Mouse (Mus musculus) intestine, embryonic 16.5 days (tissue): ENCODE measurements around the gene Ppp1r3g. TPM values are rescaled to one million over a fixed set of nuclear protein-coding genes. Genes with fewer than 3 reads are reported as not detected.

Source experiments
- ATAC-seq: fragments of 200-750 bp; cut with Nextera tagmentation; 2 replicates; pipeline ENCODE4 v1.8.0; 2017; ENCODE audit warnings: moderate TSS enrichment, moderate library complexity
- H3K27ac ChIP-seq: fragments of 300-500 bp; sonication (generic); 2 replicates; pipeline ENCODE4 v1.5.1; 2014; ENCODE audit warnings: mild to moderate bottlenecking, low read length
- H3K27me3 ChIP-seq: fragments of 300-500 bp; sonication (generic); replicated peaks from 2 replicates; pipeline ENCODE4 v1.6.1; 2014; ENCODE audit warnings: low read length, control low read depth, mixed read lengths; ENCODE audit not compliant: control insufficient read depth, insufficient read depth
- H3K36me3 ChIP-seq: fragments of 300-500 bp; sonication (generic); 2 replicates; pipeline ENCODE4 v1.6.1; 2014; ENCODE audit warnings: low read length, control low read depth; ENCODE audit not compliant: control insufficient read depth, insufficient read depth
- H3K4me1 ChIP-seq: fragments of 300-500 bp; sonication (generic); 2 replicates; pipeline ENCODE4 v1.6.1; 2014; ENCODE audit warnings: low read length, control low read depth, mixed read lengths; ENCODE audit not compliant: control insufficient read depth, insufficient read depth
- H3K4me2 ChIP-seq: fragments of 300-500 bp; sonication (generic); 2 replicates; pipeline ENCODE4 v1.6.1; 2014; ENCODE audit warnings: low read depth, low read length, control low read depth
- H3K4me3 ChIP-seq: fragments of 300-500 bp; sonication (generic); 2 replicates; pipeline ENCODE4 v1.5.1; 2014; ENCODE audit warnings: mild to moderate bottlenecking, low read length
- H3K9ac ChIP-seq: fragments of 300-500 bp; sonication (generic); 2 replicates; pipeline ENCODE4 v1.6.1; 2014; ENCODE audit warnings: low read depth, low read length
- H3K9me3 ChIP-seq: fragments of 300-500 bp; sonication (generic); 2 replicates; pipeline ENCODE4 v1.6.1; 2016; ENCODE audit warnings: low read length, control low read depth; ENCODE audit not compliant: control insufficient read depth
- WGBS: fragments of 180-500 bp; shearing (Covaris S2); extraction: QIAGEN DNeasy Blood & Tissue Kit; methylation state at CpG from one replicate; pipeline ENCODE4 v1.1.7; 2014; 5-methylcytosine and 5-hydroxymethylcytosine counted together
- polyA plus RNA-seq: library from polyadenylated mRNA; unstranded; fragments of >200 nt; fragmentation: Nextera tagmentation; extraction: Ambion mirVana; gene quantifications from 2 replicates; pipeline ENCODE4 v1.2.1, GENCODE M21; 2015

Gene Ppp1r3g
- polyA plus RNA-seq, 1 experiment from 2014 or later = 0.48 TPM

DNA sequence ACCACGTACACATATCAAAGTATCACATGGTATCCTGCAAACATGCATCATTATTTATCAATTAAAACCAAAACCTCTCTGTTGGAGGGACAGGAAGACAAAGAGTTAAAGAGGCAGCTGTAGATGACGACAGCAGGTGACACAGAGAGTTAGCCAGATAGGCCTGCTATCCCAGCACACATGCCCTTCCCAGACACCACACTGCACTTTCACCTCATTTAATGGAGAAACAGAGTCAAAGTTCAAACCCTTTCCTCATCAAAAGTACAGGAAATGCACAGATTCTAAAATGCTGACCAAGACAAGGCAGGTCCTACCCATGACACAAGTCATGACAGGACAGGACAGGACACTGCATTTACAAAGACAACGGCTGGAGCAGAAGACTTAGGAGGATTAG is 57.0 kb downstream of the Ppp1r3g start:
- Histone ChIP-seq H3K4me3 (no peak overlapping the region), H3K27ac (no peak overlapping the region), H3K27me3 (no peaks in the 10 kb centered on the region), H3K4me2 (no peak overlapping the region), H3K4me1 (no peaks in the 10 kb centered on the region), H3K36me3 (no peaks in the 10 kb centered on the region), H3K9ac (no peak overlapping the region), H3K9me3 (no peaks in the 10 kb centered on the region)
- peak; percentile 90 for ATAC-seq
- WGBS = 60% methylated on average over 3 of the region's 3 CpGs

DNA sequence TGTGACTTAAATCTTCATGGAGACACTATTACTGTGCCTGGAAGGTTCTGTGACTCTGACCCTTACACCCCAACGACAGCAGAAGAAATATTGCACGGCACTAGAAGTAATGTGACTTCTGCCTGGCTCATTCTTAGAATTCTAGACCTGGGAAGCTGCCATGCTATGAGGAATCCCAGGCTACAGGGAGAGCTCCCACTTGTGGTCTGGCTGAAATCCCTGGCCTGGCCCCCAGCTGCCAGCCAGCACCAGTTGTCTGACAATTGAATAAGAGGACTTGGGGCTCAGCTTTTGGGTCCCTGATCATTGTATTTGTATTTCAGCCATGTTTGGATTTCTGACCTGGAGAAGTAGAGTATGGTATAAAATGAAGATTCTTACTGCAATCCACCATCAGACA is 59.4 kb downstream of the Ppp1r3g start:
- H3K36me3 ChIP-seq = no peaks in the 10 kb centered on the region
- 66% methylated on average over 2 of the region's 2 CpGs for WGBS
- ATAC-seq = no peak
- no peak overlapping the region for H3K27ac ChIP-seq
- H3K9ac ChIP-seq = no peak overlapping the region
- no peaks in the 10 kb centered on the region for H3K9me3 ChIP-seq
- no peak overlapping the region for H3K4me2 ChIP-seq
- no peaks in the 10 kb centered on the region for H3K4me1 ChIP-seq
- H3K4me3 ChIP-seq = no peak overlapping the region
- H3K27me3 ChIP-seq = no peaks in the 10 kb centered on the region

DNA sequence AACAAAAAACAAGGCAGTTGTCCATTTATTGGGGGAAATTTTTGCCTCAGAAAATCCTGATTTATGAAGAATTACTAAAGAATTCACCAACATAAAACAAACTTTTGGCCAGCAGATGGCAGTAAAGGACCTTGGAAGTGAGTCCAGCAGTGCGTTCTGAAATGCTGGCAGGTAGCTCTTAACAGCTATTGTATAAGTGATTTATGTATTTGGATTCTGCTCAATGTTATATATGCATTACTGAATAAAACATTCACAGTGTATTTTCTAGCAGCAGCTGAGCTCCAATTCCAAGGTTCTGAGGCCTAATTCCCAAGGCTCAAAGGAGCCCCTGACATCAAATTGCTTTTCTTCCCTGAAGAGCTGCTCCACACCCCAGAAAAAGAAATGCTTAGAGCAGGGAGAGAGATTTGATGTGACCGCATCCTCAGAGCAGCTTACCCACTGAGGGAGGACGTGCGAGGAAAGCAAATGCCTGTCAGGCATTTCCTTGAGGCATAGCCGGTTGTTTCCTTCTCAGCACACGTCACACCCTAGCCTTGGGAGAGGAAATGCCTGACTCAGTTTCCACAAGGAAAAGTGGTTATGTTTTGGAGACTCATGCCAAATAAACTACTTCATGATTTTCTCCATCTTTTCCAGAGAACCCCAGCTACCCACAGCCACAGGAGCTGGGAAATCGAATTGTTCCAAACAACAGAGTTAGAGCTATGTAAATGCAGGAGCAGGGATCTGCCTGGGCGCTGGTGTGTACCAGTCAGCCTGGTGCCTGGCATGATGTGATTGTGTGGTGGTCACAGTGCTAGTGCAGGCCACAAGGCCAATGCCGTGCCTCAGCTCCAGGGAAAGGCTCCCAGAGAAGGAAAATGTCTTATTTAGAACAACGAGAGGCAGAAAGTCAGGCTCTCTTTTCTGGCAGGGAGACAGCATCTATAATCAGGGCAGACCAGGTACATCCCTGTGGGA is 61.0 kb downstream of the Ppp1r3g start:
- 53% methylated on average over 10 of the region's 10 CpGs for WGBS
- Histone ChIP-seq H3K27ac (no peak overlapping the region), H3K36me3 (no peaks in the 10 kb centered on the region), H3K4me1 (no peaks in the 10 kb centered on the region), H3K9ac (no peak overlapping the region), H3K4me2 (no peak overlapping the region), H3K9me3 (no peaks in the 10 kb centered on the region), H3K4me3 (no peak overlapping the region), H3K27me3 (no peaks in the 10 kb centered on the region)
- 0 out of 2 replicates have a peak, but pooled peaks have one; percentile 35 for ATAC-seq

Other genes with a start within 250 kb of the Ppp1r3g start
- 14.2 and 21.0 TPM in 2 replicates for gene Rpp40, start 52.5 kb upstream of the Ppp1r3g start, polyA plus RNA-seq
- 45.1 and 48.2 TPM in 2 replicates for gene Fars2, start 158.6 kb downstream of the Ppp1r3g start, polyA plus RNA-seq
- gene Lyrm4, start 158.7 kb downstream of the Ppp1r3g start, polyA plus RNA-seq = 20.9 and 22.9 TPM in 2 replicates